Mouse (Mus musculus) WW6 (cell line): ENCODE measurements around the gene Tnn.

Source experiments
- DNase-seq: peaks from one replicate; pipeline ENCODE4 v3.0.0-alpha.2; 2013; ENCODE audit warnings: low read depth, low spot score

The Tnn gene

GRCm38 (mm10) chr1:160153480-160153879 lies at the start of gene Tnn:
Tnn (minus strand) TSS chr1:160153580.
- DNase-seq = no peak

- DNase-seq = peak; percentile 24
Observed at GRCm38 (mm10) chr1:160195337-160195663, 41.9 kb upstream of the Tnn start.

GRCm38 (mm10) chr1:160194529-160195336 lies 41.4 kb upstream of the Tnn start, which contains the start of gene Mrps14:
Mrps14 (plus strand) TSS chr1:160195215.
- peak; percentile 97 for DNase-seq

- peak; percentile 29 for DNase-seq
Observed at GRCm38 (mm10) chr1:160184506-160184905, 31.1 kb upstream of the Tnn start.

GRCm38 (mm10) chr1:160181216-160181615 lies 27.8 kb upstream of the Tnn start:
- no peak for DNase-seq

GRCm38 (mm10) chr1:160176903-160177302 lies 23.5 kb upstream of the Tnn start:
- no peak for DNase-seq

- DNase-seq = no peak
Observed at GRCm38 (mm10) chr1:160166600-160166999, 13.2 kb upstream of the Tnn start.

- no peak for DNase-seq
Observed at GRCm38 (mm10) chr1:160158190-160158589, 4.8 kb upstream of the Tnn start.

- no peak for DNase-seq
Observed at GRCm38 (mm10) chr1:160150726-160151125, 2.7 kb downstream of the Tnn start.

- DNase-seq = no peak
Observed at GRCm38 (mm10) chr1:160149291-160149906, 4.0 kb downstream of the Tnn start.

GRCm38 (mm10) chr1:160147274-160147673 lies 6.1 kb downstream of the Tnn start:
- DNase-seq = no peak

GRCm38 (mm10) chr1:160145606-160146005 lies 7.8 kb downstream of the Tnn start:
- no peak for DNase-seq

GRCm38 (mm10) chr1:160144343-160144742 lies 9.0 kb downstream of the Tnn start:
- DNase-seq = no peak

GRCm38 (mm10) chr1:160136362-160136890 lies 17.0 kb downstream of the Tnn start:
- DNase-seq = no peak

- DNase-seq = no peak
Observed at GRCm38 (mm10) chr1:160133464-160134079, 19.8 kb downstream of the Tnn start.

GRCm38 (mm10) chr1:160123957-160124356 lies 29.4 kb downstream of the Tnn start:
- no peak for DNase-seq

- no peak for DNase-seq
Observed at GRCm38 (mm10) chr1:160108604-160109003, 44.8 kb downstream of the Tnn start.

- DNase-seq = no peak
Observed at GRCm38 (mm10) chr1:160105426-160105825, 48.0 kb downstream of the Tnn start.

- DNase-seq = no peak
Observed at GRCm38 (mm10) chr1:160100996-160101395, 52.4 kb downstream of the Tnn start.

GRCm38 (mm10) chr1:160099659-160100302 lies 53.6 kb downstream of the Tnn start:
- no peak for DNase-seq

GRCm38 (mm10) chr1:160086651-160087050 lies 66.7 kb downstream of the Tnn start:
- DNase-seq = no peak

- no peak for DNase-seq
Observed at GRCm38 (mm10) chr1:160084239-160084638, 69.1 kb downstream of the Tnn start.
